Mouse (Mus musculus) intestine, embryonic 16.5 days (tissue): ENCODE data around the gene Mfap1a. TPM values are rescaled to one million over a fixed set of nuclear protein-coding genes. Genes with fewer than 3 reads are reported as not detected.

Experiments
- ATAC-seq: fragments of 200-750 bp; cut with Nextera tagmentation; 2 replicates; pipeline ENCODE4 v1.8.0; 2017; ENCODE audit warnings: moderate TSS enrichment, moderate library complexity
- H3K27ac ChIP-seq: fragments of 300-500 bp; sonication (generic); 2 replicates; pipeline ENCODE4 v1.5.1; 2014; ENCODE audit warnings: mild to moderate bottlenecking, low read length
- H3K27me3 ChIP-seq: fragments of 300-500 bp; sonication (generic); replicated peaks from 2 replicates; pipeline ENCODE4 v1.6.1; 2014; ENCODE audit warnings: low read length, control low read depth, mixed read lengths; ENCODE audit not compliant: control insufficient read depth, insufficient read depth
- H3K36me3 ChIP-seq: fragments of 300-500 bp; sonication (generic); 2 replicates; pipeline ENCODE4 v1.6.1; 2014; ENCODE audit warnings: low read length, control low read depth; ENCODE audit not compliant: control insufficient read depth, insufficient read depth
- H3K4me1 ChIP-seq: fragments of 300-500 bp; sonication (generic); 2 replicates; pipeline ENCODE4 v1.6.1; 2014; ENCODE audit warnings: low read length, control low read depth, mixed read lengths; ENCODE audit not compliant: control insufficient read depth, insufficient read depth
- H3K4me2 ChIP-seq: fragments of 300-500 bp; sonication (generic); 2 replicates; pipeline ENCODE4 v1.6.1; 2014; ENCODE audit warnings: low read depth, low read length, control low read depth
- H3K4me3 ChIP-seq: fragments of 300-500 bp; sonication (generic); 2 replicates; pipeline ENCODE4 v1.5.1; 2014; ENCODE audit warnings: mild to moderate bottlenecking, low read length
- H3K9ac ChIP-seq: fragments of 300-500 bp; sonication (generic); 2 replicates; pipeline ENCODE4 v1.6.1; 2014; ENCODE audit warnings: low read depth, low read length
- H3K9me3 ChIP-seq: fragments of 300-500 bp; sonication (generic); 2 replicates; pipeline ENCODE4 v1.6.1; 2016; ENCODE audit warnings: low read length, control low read depth; ENCODE audit not compliant: control insufficient read depth
- WGBS: fragments of 180-500 bp; shearing (Covaris S2); extraction: QIAGEN DNeasy Blood & Tissue Kit; methylation state at CpG from one replicate; pipeline ENCODE4 v1.1.7; 2014; 5-methylcytosine and 5-hydroxymethylcytosine counted together
- microRNA-seq: library from miRNA; unstranded; fragments of <30 nt; microRNA quantifications from one replicate; pipeline ENCODE4, GENCODE M21; 2016
- polyA plus RNA-seq: library from polyadenylated mRNA; unstranded; fragments of >200 nt; fragmentation: Nextera tagmentation; extraction: Ambion mirVana; gene quantifications from 2 replicates; pipeline ENCODE4 v1.2.1, GENCODE M21; 2015

Gene Mfap1a
- polyA plus RNA-seq, 1 experiment from 2014 or later: 21.5 TPM

DNA sequence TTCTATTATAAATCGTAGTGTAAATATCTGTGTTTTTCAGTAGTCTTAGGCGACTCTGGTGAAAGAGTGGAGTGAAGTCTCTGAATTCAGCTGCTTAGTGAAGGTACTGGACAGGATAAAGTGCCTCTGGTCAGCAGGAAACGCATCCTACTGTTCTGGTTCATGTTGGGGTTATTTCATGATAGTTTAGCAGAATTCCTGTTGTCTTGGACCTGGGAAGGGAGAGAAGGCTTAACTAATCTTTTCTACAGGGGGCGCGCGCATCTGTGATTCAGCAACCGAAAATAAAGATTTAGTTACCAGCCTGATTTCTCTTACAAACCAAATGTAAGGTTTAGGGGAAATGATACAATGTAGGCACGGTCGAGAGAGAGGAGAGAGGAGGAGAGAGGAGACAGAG lies 58.3 kb downstream of the Mfap1a start:
- Histone ChIP-seq H3K36me3 (no peaks in the 10 kb centered on the region), H3K9me3 (no peaks in the 10 kb centered on the region), H3K27me3 (no peaks in the 10 kb centered on the region), H3K4me2 (peak overlapping the region; percentile 82), H3K4me3 (peak overlapping the region; percentile 99), H3K27ac (peak overlapping the region; percentile 93), H3K4me1 (peaks cover 17% of the 10 kb centered on the region), H3K9ac (peak overlapping the region; percentile 75; the same call in 1 of the 2 replicates)
- 14% methylated on average over 9 of the region's 9 CpGs for WGBS
- no peak for ATAC-seq

- H3K27ac ChIP-seq: no peak overlapping the region
- H3K9me3 ChIP-seq: no peaks in the 10 kb centered on the region
- H3K4me2 ChIP-seq: no peak overlapping the region
- no peak overlapping the region for H3K9ac ChIP-seq
- peaks cover 23% of the 10 kb centered on the region for H3K4me1 ChIP-seq
- ATAC-seq: no peak
- no peak overlapping the region for H3K4me3 ChIP-seq
- H3K36me3 ChIP-seq: no peaks in the 10 kb centered on the region
- no peaks in the 10 kb centered on the region for H3K27me3 ChIP-seq
- WGBS: 87% methylated on average over 3 of the region's 3 CpGs
Observed at GRCm38 (mm10) chr2:121447006-121447405, 59.5 kb downstream of the Mfap1a start.

- Histone ChIP-seq H3K4me3 (no peak overlapping the region), H3K9ac (no peak overlapping the region), H3K27me3 (no peaks in the 10 kb centered on the region), H3K36me3 (no peaks in the 10 kb centered on the region), H3K9me3 (no peaks in the 10 kb centered on the region), H3K4me1 (peaks cover 24% of the 10 kb centered on the region), H3K27ac (no peak overlapping the region), H3K4me2 (no peak overlapping the region)
- no peak for ATAC-seq
- WGBS: 77% methylated on average over 4 of the region's 4 CpGs
Observed at GRCm38 (mm10) chr2:121446506-121446905, 60.0 kb downstream of the Mfap1a start.

- H3K4me1 ChIP-seq: peaks cover 12% of the 10 kb centered on the region
- H3K9me3 ChIP-seq: no peaks in the 10 kb centered on the region
- no peak for ATAC-seq
- H3K36me3 ChIP-seq: no peaks in the 10 kb centered on the region
- 76% methylated on average over 3 of the region's 3 CpGs for WGBS
- no peak overlapping the region for H3K27ac ChIP-seq
- no peak overlapping the region for H3K4me2 ChIP-seq
- H3K9ac ChIP-seq: no peak overlapping the region
- no peaks in the 10 kb centered on the region for H3K27me3 ChIP-seq
- H3K4me3 ChIP-seq: no peak overlapping the region
Observed at GRCm38 (mm10) chr2:121445117-121445516, 61.3 kb downstream of the Mfap1a start.

DNA sequence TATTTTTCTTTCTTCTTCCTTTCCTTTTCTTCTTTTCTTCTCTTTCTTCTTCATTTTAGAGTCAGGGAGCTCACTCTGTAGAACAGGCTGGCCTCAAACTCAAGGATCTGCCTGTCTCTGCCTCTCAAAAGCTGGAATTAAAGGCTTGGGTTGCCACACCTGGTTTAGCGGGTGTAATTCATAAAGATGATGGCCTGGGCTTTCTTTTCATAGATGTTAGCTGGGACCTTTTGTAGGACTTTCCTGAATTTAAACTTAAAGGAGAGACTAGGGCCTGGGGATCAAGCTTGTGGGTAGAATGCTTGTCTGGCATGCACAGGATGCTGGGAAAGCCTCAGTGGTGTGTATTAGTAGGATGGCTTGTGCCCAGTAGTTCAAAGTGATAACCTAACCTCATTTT lies 62.3 kb downstream of the Mfap1a start, which contains the start of gene Ell3:
Ell3 (minus strand) TSS at position 101 of the 400 bp plus-strand sequence.
- 89% methylated on average over 1 of the region's 1 CpGs for WGBS
- Histone ChIP-seq H3K4me2 (peak within 1 kb of the TSS; percentile 92), H3K27ac (no peak within 1 kb of the TSS), H3K9me3 (no peaks in the 10 kb centered on the region), H3K27me3 (no peaks in the 10 kb centered on the region), H3K9ac (peak within 1 kb of the TSS; percentile 72), H3K4me3 (peak within 1 kb of the TSS; percentile 62), H3K4me1 (peaks cover 12% of the 10 kb centered on the region), H3K36me3 (no peaks in the 10 kb centered on the region)
- no peak for ATAC-seq

DNA sequence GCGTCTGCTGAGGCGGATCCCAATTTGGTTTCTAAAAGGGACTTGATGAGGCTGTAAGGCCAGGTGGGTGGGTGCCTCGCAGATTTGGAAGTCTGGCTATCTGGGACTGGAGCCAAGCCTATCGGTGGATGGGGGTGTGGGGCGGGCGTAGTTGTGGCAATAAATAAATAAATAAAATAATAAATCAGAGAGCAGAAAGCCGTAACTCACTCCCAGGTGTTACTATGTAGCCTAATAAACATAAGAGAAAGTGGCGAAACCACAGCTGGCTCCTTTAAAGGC lies 63.5 kb downstream of the Mfap1a start:
- Histone ChIP-seq H3K4me3 (peak overlapping the region; percentile 62), H3K27me3 (no peaks in the 10 kb centered on the region), H3K4me2 (peak overlapping the region; percentile 92), H3K27ac (no peak overlapping the region), H3K9ac (peak overlapping the region; percentile 72), H3K9me3 (no peaks in the 10 kb centered on the region), H3K4me1 (peaks cover 12% of the 10 kb centered on the region), H3K36me3 (peaks cover 4% of the 10 kb centered on the region; the same call in 1 of the 2 replicates)
- no peak for ATAC-seq
- WGBS: 9% methylated on average over 8 of the region's 8 CpGs

- ATAC-seq: peak; percentile 92
- H3K27me3 ChIP-seq: no peaks in the 10 kb centered on the region
- no peaks in the 10 kb centered on the region for H3K9me3 ChIP-seq
- H3K9ac ChIP-seq: peak overlapping the region; percentile 72
- H3K4me2 ChIP-seq: peak overlapping the region; percentile 92
- under 1% methylated on average over 30 of the region's 30 CpGs for WGBS
- H3K4me1 ChIP-seq: peaks cover 12% of the 10 kb centered on the region
- H3K4me3 ChIP-seq: peak overlapping the region; percentile 62
- peaks cover 7% of the 10 kb centered on the region for H3K36me3 ChIP-seq
- no peak overlapping the region for H3K27ac ChIP-seq
Observed at GRCm38 (mm10) chr2:121442259-121443067, 64.0 kb downstream of the Mfap1a start.

Small RNA genes lying within 50 kb of the gene (microRNA-seq; reads per million reads assigned to microRNA genes)
- gene Gm22953: not detected

Other genes starting within 250 kb of the Mfap1a start
- 26.5 and 31.0 TPM in 2 replicates for gene Trp53bp1, start 235.3 kb downstream of the Mfap1a start, polyA plus RNA-seq
- 1.9 and 2.6 TPM in 2 replicates for gene Map1a, start 217.1 kb downstream of the Mfap1a start, polyA plus RNA-seq
- gene Ppip5k1, start 151.3 kb downstream of the Mfap1a start, polyA plus RNA-seq: 18.7 and 21.4 TPM in 2 replicates
- 880 and 1,082 TPM in 2 replicates for gene Ckmt1, start 149.0 kb downstream of the Mfap1a start, polyA plus RNA-seq
- 0.04 TPM in 2 replicates for gene Strc, start 119.5 kb downstream of the Mfap1a start, polyA plus RNA-seq
- 889 and 911 TPM in 2 replicates for gene Pdia3, start 92.9 kb downstream of the Mfap1a start, polyA plus RNA-seq
- gene Catsper2, start 92.9 kb downstream of the Mfap1a start, polyA plus RNA-seq: 1.1 and 1.5 TPM in 2 replicates
- gene Ell3, start 62.4 kb downstream of the Mfap1a start, polyA plus RNA-seq: 6.7 and 7.9 TPM in 2 replicates
- 456 and 469 TPM in 2 replicates for gene Serf2, start 57.5 kb downstream of the Mfap1a start, polyA plus RNA-seq
- gene Hypk, start 53.4 kb downstream of the Mfap1a start, polyA plus RNA-seq: 88.3 and 89.9 TPM in 2 replicates
- gene Serinc4, start 49.9 kb downstream of the Mfap1a start, polyA plus RNA-seq: 0.13 TPM in 1 of 2 replicates, not detected in the other
- gene Mfap1b, start 32.6 kb downstream of the Mfap1a start, polyA plus RNA-seq: 38.2 and 40.2 TPM in 2 replicates
- gene Wdr76, start 58 bp upstream of the Mfap1a start, polyA plus RNA-seq: 4.8 and 5.0 TPM in 2 replicates